Mouse (Mus musculus): ENCODE results near the gene Pigk.
"Not testable (repeated sequence)": the region's sequence is repeated elsewhere in the genome, so short reads cannot be mapped to it uniquely, and the experiment has no call there.

Gene Pigk

GRCm38 (mm10) chr3:152764516-152765312 is 50.8 kb downstream of the Pigk start:
- DNase-seq (ENCODE audit: low read depth, low spot score), result no peak

DNA sequence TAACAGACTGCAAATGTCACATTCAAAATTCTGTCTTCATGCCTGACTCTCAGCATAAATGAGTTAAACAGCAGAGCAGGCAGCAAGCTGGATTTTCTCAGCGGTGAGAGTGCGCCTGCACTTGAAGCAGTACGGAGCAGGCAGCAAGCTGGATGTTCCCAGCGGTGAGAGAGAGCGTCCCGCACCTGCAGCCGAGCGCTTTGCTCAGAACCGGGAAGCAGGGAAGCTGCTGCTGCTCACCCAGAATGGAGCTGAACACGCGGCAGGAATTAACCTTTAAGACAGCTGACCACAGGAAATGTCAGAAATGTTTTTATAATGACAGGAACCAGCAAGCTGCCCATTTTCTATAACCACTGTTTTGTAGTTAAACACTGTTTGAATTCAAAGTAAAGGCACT is 53.6 kb downstream of the Pigk start:
- DNase-seq (ENCODE audit: low read depth, low spot score), result no peak

DNA sequence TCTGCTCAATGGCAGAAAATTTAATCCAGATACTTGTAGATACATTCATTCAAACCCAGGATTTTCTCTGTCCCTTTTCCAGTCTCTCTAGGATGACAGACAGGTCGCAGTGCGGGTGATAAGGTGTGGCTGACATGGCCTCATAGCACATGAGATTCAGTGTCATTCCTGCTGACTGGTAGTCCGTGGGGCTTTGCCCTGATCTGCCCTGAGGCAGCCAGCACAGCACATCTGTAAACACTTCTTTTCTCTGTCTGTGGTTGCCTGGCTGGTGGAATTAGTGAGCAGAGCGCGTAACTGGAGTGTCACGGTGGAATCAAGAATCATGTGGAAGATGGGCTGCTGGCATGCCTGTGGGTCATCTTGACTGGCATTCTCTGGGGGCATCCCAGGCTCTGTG is 56.2 kb downstream of the Pigk start:
- no peak for DNase-seq (ENCODE audit: low read depth, low spot score)

DNA sequence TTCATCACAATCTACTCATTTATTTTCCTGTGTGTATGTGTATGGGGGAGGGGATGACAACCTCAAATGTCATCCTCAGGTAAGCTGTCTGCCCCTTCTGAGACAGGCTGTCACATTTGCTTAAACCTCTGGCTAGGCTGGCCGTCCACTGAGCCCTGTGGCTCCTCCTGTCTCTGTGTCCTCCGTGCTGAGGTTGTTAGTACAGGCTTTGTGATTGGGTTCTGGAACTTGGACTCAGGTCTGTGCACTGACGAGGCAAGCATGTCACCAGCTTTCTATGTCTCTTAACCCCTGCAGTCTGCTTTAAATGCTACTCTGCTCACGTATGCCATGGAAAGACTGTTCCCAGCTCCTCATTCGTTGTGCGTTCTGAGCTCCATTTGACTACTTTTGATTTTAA is 62.5 kb downstream of the Pigk start:
- DNase-seq (ENCODE audit: low read depth, low spot score), result no peak

GRCm38 (mm10) chr3:152776872-152777540 is 63.1 kb downstream of the Pigk start:
- no peak for DNase-seq (ENCODE audit: low read depth, low spot score)

DNA sequence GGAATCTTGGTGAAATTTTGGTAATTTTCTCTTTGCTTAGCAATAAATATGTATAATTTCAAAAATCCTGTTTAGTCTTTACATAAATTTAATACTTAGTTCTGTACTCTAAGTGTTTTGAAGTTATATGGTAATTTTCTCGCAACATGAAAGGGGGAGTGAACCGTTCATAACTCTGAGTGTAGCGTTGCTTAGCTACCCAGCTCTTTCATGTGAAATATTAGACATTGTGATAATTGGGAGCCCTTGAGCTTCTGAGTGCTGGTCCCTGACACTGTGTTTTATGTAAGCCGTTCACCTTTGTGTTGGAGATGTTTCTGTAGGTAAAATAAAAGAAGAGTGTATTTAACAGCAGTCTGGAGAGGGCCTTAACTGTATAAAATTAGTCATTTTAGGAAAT is 65.9 kb downstream of the Pigk start:
- DNase-seq (ENCODE audit: low read depth, low spot score), result no peak

DNA sequence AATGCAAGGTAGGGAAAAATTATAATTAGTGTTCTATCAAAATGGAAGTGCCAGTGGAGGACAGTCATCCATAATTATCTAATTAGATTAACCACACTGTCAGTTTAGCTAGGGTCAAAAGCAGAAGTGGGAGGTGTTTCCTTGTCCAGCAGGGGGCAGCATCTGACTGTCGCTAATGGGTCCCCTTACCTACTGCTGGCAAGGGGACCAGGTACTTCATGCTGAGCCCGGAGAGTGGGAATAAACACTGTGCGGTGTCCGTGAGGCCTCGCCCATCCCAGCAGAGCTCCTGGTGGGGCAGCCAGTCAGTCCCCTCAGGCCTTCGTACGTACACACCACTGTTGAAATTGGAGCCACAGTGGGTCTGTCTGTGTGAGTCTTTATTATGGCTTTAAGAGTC is 69.9 kb downstream of the Pigk start:
- peak; percentile 47 for DNase-seq (ENCODE audit: low read depth, low spot score)

DNA sequence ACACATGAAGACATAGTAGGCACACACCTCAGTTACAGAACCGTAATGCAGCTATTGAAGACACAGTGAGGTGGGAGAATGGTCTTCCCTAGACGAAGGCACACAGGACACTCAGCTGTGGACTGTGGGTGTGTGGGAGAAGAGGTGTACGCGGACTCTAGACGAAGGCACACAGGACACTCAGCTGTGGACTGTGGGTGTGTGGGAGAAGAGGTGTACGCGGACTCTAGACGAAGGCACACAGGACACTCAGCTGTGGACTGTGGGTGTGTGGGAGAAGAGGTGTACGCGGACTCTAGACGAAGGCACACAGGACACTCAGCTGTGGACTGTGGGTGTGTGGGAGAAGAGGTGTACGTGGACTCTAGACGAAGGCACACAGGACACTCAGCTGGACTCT is 70.5 kb downstream of the Pigk start:
- not testable (repeated sequence) for DNase-seq (ENCODE audit: low read depth, low spot score)

DNA sequence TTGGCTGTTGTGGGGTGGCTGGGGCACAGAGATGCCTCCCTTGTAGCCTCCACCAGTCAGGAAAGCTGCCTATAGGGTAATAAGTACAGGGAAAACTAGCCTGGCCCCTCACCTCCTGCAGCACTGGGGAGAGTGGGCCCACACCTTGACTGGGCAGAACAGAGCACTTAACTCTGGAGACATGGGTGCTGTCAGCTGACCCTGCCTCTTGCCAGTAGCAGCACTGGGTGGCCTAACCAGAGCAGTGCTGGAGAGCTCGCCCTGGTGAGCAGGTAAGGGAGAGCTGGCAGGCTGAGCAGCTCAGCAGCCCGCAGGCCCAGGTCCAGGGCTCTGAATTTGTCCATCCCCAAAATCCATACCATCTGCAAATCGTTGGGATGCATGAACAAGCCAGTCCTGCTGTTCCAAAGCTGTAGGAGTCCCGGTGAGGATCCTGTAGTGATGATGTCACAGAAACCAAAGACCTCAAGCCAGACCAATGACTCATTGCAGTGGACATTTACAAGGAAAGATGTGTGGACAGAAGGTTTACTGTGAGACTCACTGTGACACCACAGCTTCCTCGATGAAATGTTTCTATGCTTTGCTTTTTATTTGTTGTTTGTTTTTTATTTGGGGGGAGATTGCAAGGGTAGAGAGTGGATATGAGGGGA is 74.5 kb downstream of the Pigk start:
- DNase-seq (ENCODE audit: low read depth, low spot score), result not testable (repeated sequence)

GRCm38 (mm10) chr3:152792601-152793000 is 78.7 kb downstream of the Pigk start:
- no peak for DNase-seq (ENCODE audit: low read depth, low spot score)

DNA sequence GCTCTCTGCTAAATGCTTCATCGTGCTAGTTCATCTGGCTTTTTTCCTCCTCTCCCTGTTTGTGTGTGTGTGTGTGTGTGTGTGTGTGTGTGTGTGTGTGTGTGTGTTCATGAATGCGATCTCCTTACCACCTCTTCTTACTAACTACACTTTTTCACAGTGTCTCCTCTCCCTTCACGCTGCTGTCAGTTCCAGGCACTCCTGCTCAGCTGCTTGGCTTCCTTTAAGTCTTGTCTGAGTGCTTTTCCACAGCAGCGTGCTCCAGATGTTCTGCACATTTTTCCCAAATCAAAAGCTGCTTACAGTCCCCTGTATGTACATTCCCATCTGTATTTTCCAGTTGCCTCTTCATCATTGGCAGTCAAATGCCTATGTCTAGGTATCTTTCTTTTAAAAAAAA is 79.1 kb downstream of the Pigk start:
- DNase-seq (ENCODE audit: low read depth, low spot score), result no peak

DNA sequence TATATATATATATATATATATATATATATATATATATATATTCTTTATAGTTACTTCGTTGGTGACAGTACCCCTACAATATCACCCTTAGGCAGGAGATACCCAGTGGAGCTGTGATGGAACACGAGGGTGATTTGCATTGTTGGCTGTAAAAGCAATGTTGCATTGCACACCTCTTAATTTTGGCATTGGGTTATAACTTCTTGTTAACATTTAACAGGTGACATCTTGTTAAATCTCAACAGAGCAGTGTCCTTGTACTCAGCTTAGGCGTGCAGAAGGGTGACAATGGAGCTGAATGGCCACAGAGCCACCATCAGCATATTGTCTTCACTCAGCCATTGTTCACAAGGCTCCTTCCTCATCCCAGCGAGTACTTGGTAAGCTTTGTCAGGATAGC is 82.3 kb downstream of the Pigk start:
- DNase-seq (ENCODE audit: low read depth, low spot score), result no peak

DNA sequence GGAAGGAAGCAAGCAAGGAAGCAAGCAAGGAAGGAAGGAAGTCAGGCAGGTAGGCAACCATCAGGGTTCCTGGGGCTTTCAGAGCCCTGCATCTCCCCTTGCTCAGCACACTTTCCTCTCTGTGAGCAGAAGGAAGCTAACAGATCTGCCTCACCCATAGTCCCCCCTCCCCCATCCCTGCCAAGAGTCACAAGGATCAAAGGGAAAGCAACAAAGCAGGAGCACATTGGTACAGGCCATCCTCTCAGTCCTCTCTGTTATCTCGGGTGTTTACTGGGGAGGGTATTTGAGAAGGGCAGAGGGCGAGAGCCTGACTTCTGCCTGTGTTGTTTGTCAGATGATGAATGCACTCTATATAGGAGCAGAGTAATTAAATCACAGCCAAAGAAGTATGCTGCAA is 83.5 kb downstream of the Pigk start:
- no peak for DNase-seq (ENCODE audit: low read depth, low spot score)

- no peak for DNase-seq (ENCODE audit: low read depth, low spot score)
Measured at GRCm38 (mm10) chr3:152799738-152800431, 86.0 kb downstream of the Pigk start.

GRCm38 (mm10) chr3:152813905-152814304 is 100.0 kb downstream of the Pigk start:
- no peak for DNase-seq (ENCODE audit: low read depth, low spot score)

DNA sequence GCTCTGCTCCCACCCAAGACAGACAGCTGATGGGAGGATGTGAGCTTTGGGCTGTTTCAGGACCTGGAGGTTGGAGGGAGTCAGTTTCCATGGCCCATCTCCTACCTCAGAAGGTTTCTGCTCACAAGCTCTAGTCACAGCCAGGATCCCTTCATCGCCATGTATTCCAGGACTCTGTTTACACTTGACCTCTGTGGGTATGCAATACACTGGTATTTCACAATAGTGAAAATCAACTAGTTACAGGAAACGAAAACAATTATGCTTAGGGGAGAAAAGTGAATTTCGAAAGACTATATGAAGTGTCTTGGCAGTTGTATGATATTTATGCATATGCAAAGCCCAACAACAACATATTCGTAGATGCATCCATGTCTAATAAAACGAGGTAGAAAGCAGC is 101.2 kb downstream of the Pigk start:
- no peak for DNase-seq (ENCODE audit: low read depth, low spot score)

- no peak for DNase-seq (ENCODE audit: low read depth, low spot score)
Measured at GRCm38 (mm10) chr3:152820406-152820805, 106.5 kb downstream of the Pigk start.

DNA sequence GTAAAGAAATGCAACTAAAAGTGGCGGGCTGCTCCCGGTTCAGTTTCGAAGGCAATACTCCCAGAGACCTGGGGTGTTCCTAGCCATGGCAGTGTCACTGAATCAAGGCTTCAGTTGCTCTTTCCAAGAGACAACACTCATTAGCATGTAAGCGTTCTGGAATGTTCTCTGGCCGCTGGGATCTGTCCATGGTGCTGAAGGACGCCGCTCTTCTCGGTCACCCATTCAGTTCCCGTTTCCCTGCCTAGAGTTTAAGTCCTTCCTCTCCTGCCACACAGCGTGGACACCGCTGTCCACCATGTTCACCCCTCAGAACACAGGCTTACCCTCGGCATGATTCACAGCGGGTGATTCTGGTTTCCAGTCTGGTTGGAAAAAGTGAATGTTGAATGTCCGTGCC is 107.3 kb downstream of the Pigk start:
- DNase-seq (ENCODE audit: low read depth, low spot score), result no peak

- no peak for DNase-seq (ENCODE audit: low read depth, low spot score)
Measured at GRCm38 (mm10) chr3:152831377-152831776, 117.5 kb downstream of the Pigk start.

GRCm38 (mm10) chr3:152831974-152832373 is 118.1 kb downstream of the Pigk start:
- no peak for DNase-seq (ENCODE audit: low read depth, low spot score)

DNA sequence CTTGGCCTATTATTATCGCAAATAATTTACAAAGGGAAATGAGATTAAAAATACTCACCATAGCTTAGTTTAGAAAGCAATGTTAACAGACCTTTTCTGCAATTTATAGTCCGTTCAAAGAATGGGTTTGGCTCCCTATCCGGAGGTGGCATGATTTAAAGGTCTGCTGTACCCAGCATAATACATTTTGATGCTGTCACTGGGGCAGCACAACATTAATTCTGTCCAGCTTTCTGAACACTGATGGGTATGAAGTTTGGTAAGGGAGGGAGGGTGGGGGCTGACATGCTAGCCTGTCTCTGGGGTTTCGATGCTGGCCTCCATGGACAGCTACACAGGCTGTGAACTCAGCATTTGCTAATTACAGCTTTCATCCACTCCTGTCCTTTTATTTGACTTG is 118.5 kb downstream of the Pigk start:
- DNase-seq (ENCODE audit: low read depth, low spot score), result no peak

DNA sequence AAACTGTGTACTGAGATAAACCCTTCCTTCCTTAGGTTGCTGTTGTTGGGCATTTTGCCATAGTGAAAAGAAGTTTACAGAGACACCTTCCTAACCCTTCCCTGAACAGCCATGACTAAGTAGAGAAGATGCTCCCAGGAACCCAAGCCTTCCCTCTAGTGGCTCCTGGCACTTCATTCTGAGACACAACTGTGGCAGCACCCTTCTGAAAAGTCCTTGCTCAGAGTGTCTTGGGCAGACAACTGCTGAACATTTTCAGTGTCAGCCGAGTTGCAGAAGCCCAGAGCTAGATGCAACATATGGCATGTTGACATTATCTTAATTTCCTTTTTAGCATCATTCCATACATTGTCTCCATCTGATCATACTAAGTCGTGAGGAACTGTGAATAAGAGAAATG is 123.5 kb downstream of the Pigk start:
- no peak for DNase-seq (ENCODE audit: low read depth, low spot score)

All from brain, embryonic 18.5 days (tissue).